ENCODE assay signal across 14 mouse cellular contexts in genomic region chr15:61523036-61523435, GRCm38 (mm10).
DNase-seq lines count a peak whose midpoint lies in the region.
"Had no signal": no experiment of that assay in that cellular context is flagged by ENCODE, and none has a peak within 500 bp of the region (broad histone marks: within the 10 kb centered on the region; RNA-seq: fewer than 3 reads in every experiment).

No protein-coding gene starts in this region.

- intact Hi-C loops in left cerebral cortex, postnatal 14 days (cut with DNase I) = no loop called here
- intact Hi-C loops in heart, postnatal 14 days (cut with DNase I) = loop anchor here (10.0 kb wide), 1 partner anchor 262 kb away; no protein-coding TSS in a partner anchor

- peak; percentile 26 to 49 for DNase-seq in cerebellum, postnatal 10 days
- DNase-seq in cerebellum, adult 11 months = no peak
- peak; percentile 17 to 34 for DNase-seq in left cerebral cortex, postnatal 14 days (ENCODE audit: low spot score in 2 of 2)
- DNase-seq in left cerebral cortex, adult 11 months (ENCODE audit: low spot score) = no peak
- DNase-seq in cerebellum, postnatal 14 days = peak; percentile 1 to 16
- peak; percentile 50 to 68 for DNase-seq in heart, postnatal 14 days
- no peak for DNase-seq in urinary bladder, adult 2 months (ENCODE audit: low spot score)
- DNase-seq in spleen, adult 12 weeks (ENCODE audit: low spot score) = no peak
- DNase-seq: B cell, adult 2 months; embryo, embryonic 11 days; gastrocnemius, postnatal 25 days; kidney, adult 18-20 months; kidney, postnatal 10 days; spleen, adult 18-20 months had no signal

Comparison
In these comparisons a context has a peak if more than half of its experiments do, and no peak if none do; other contexts are left out.
1. DNase-seq: peak in cerebellum, postnatal 10 days (2 of 2), left cerebral cortex, postnatal 14 days (2 of 2), cerebellum, postnatal 14 days (2 of 2) and heart, postnatal 14 days (2 of 2); none in cerebellum, adult 11 months (single experiment), left cerebral cortex, adult 11 months (single experiment), urinary bladder, adult 2 months (single experiment) and spleen, adult 12 weeks (single experiment).